In genomic region chr11:34527238-34527637, GRCm38 (mm10) we compare ENCODE assay signal across 30 mouse cellular contexts.
DNase-seq lines count a peak whose midpoint lies in the region; ATAC-seq and TF ChIP-seq lines count a peak whose summit lies in the region.
"Had no signal": no experiment of that assay in that cellular context is flagged by ENCODE, and none has a peak within 500 bp of the region (broad histone marks: within the 10 kb centered on the region; RNA-seq: fewer than 3 reads in every experiment).

No protein-coding gene starts in this region.

- 79% methylated on average over 5 of the region's 5 CpGs for WGBS in liver, embryonic 11.5 days
- 66% methylated on average over 5 of the region's 5 CpGs for WGBS in liver, embryonic 14.5 days (ENCODE audit: insufficient replicate concordance)
- WGBS in liver, postnatal 0 days (ENCODE audit: insufficient replicate concordance) = 86% methylated on average over 5 of the region's 5 CpGs
- WGBS in forebrain, embryonic 16.5 days = 85% methylated on average over 5 of the region's 5 CpGs

- peak; percentile 46 for DNase-seq in heart, adult 11 months
- no peak for DNase-seq in heart, adult 9 months (ENCODE audit: low spot score in 2 of 2)
- no peak for DNase-seq in liver, embryonic 11.5 days (ENCODE audit: low spot score)
- no peak for DNase-seq in liver, embryonic 14.5 days (ENCODE audit: low read depth in 3 of 3, low spot score in 3 of 3)
- no peak for DNase-seq in liver, postnatal 0 days
- no peak for DNase-seq in right cerebral cortex, adult 18-20 months
- DNase-seq in embryo, embryonic 10.5 days (ENCODE audit: low spot score) = no peak
- DNase-seq: adrenal gland, adult 2 months; adrenal gland, postnatal 14 days; cerebellum, adult 11 months; cerebellum, adult 2 months; cerebellum, adult 9-11 months; cerebellum, postnatal 25 days; embryo, embryonic 11 days; gastrocnemius, postnatal 10 days; gastrocnemius, postnatal 36 days; heart, postnatal 10 days; heart, postnatal 36 days had no signal

- no peak overlapping the region for H3K4me2 ChIP-seq in liver, embryonic 11.5 days
- H3K4me2 ChIP-seq in liver, embryonic 14.5 days (ENCODE audit: low read depth) = no peak overlapping the region
- no peak overlapping the region for H3K4me2 ChIP-seq in liver, postnatal 0 days (ENCODE audit: low read depth, low read length)
- no peak overlapping the region for H3K4me2 ChIP-seq in forebrain, embryonic 16.5 days (ENCODE audit: low read length)
- H3K4me2 ChIP-seq: embryonic facial prominence, embryonic 13.5 days; forebrain, embryonic 12.5 days; forebrain, embryonic 15.5 days; heart, embryonic 12.5 days; heart, embryonic 15.5 days; hindbrain, embryonic 14.5 days had no signal

- peak; percentile 64; the same call in 1 of the 2 replicates for ATAC-seq in liver, embryonic 11.5 days (replicated peaks; ENCODE audit: low FRiP score)
- peak; percentile 50; the same call in 1 of the 2 replicates for ATAC-seq in liver, embryonic 14.5 days (ENCODE audit: insufficient read depth)
- no peak for ATAC-seq in liver, postnatal 0 days
- no peak for ATAC-seq in forebrain, embryonic 16.5 days
- ATAC-seq: forebrain, embryonic 15.5 days; hindbrain, postnatal 0 days; Patski had no signal

- H3K27me3 ChIP-seq in liver, embryonic 11.5 days (replicated peaks; ENCODE audit: control insufficient read depth, insufficient read depth, low read length) = no peaks in the 10 kb centered on the region
- H3K27me3 ChIP-seq in liver, embryonic 14.5 days (ENCODE audit: control insufficient read depth, insufficient read depth, low read length) = no peaks in the 10 kb centered on the region
- H3K27me3 ChIP-seq in liver, postnatal 0 days (ENCODE audit: insufficient read depth, low read length) = no peaks in the 10 kb centered on the region
- H3K27me3 ChIP-seq in forebrain, embryonic 16.5 days (replicated peaks; ENCODE audit: control insufficient read depth, insufficient read depth, low read length) = no peaks in the 10 kb centered on the region
- H3K27me3 ChIP-seq: embryonic facial prominence, embryonic 13.5 days; forebrain, embryonic 12.5 days; forebrain, embryonic 15.5 days; heart, embryonic 12.5 days; heart, embryonic 15.5 days; Patski had no signal

- no peaks in the 10 kb centered on the region for H3K36me3 ChIP-seq in liver, embryonic 11.5 days (ENCODE audit: control insufficient read depth, insufficient read depth, low read length)
- H3K36me3 ChIP-seq in liver, embryonic 14.5 days (replicated peaks; ENCODE audit: control insufficient read depth, insufficient read depth, low read depth) = no peaks in the 10 kb centered on the region
- H3K36me3 ChIP-seq in liver, postnatal 0 days (replicated peaks; ENCODE audit: insufficient read depth, low read length) = no peaks in the 10 kb centered on the region
- no peaks in the 10 kb centered on the region for H3K36me3 ChIP-seq in forebrain, embryonic 16.5 days (ENCODE audit: control insufficient read depth, insufficient read depth)
- H3K36me3 ChIP-seq: embryonic facial prominence, embryonic 10.5 days; embryonic facial prominence, embryonic 13.5 days; forebrain, embryonic 12.5 days; forebrain, embryonic 15.5 days; heart, embryonic 12.5 days; heart, embryonic 15.5 days; hindbrain, embryonic 10.5 days had no signal

- H3K27ac ChIP-seq in liver, embryonic 11.5 days (ENCODE audit: low read depth, low read length) = no peak overlapping the region
- no peak overlapping the region for H3K27ac ChIP-seq in liver, embryonic 14.5 days
- H3K27ac ChIP-seq in liver, postnatal 0 days (ENCODE audit: low read depth) = no peak overlapping the region
- H3K27ac ChIP-seq in forebrain, embryonic 16.5 days (ENCODE audit: low read length) = no peak overlapping the region
- H3K27ac ChIP-seq: embryonic facial prominence, embryonic 10.5 days; embryonic facial prominence, embryonic 13.5 days; forebrain, embryonic 12.5 days; forebrain, embryonic 15.5 days; heart, embryonic 15.5 days; hindbrain, embryonic 10.5 days; hindbrain, embryonic 14.5 days; hindbrain, postnatal 0 days had no signal

- no peak overlapping the region for H3K4me3 ChIP-seq in liver, embryonic 11.5 days (ENCODE audit: low read depth, low read length)
- H3K4me3 ChIP-seq in liver, embryonic 14.5 days (ENCODE audit: insufficient read depth in 1 of 2, low read depth in 2 of 2, low read length in 2 of 2) = no peak overlapping the region
- H3K4me3 ChIP-seq in liver, postnatal 0 days (ENCODE audit: low read depth, low read length) = no peak overlapping the region
- no peak overlapping the region for H3K4me3 ChIP-seq in forebrain, embryonic 16.5 days (replicated peaks; ENCODE audit: low read length)
- H3K4me3 ChIP-seq: embryonic facial prominence, embryonic 10.5 days; embryonic facial prominence, embryonic 13.5 days; erythroblast, embryonic 14.5 days; forebrain, embryonic 12.5 days; forebrain, embryonic 15.5 days; heart, embryonic 12.5 days; heart, embryonic 15.5 days; hindbrain, embryonic 10.5 days had no signal

- H3K4me1 ChIP-seq in liver, embryonic 11.5 days (replicated peaks; ENCODE audit: control insufficient read depth, insufficient read depth, low read length) = no peaks in the 10 kb centered on the region
- H3K4me1 ChIP-seq in liver, embryonic 14.5 days (replicated peaks; ENCODE audit: control insufficient read depth in 2 of 2, insufficient read depth in 2 of 2, low read length in 1 of 2) = peaks cover 0 to 16% of the 10 kb centered on the region in 2 experiments; a peak in 2 of 4 replicates
- H3K4me1 ChIP-seq in liver, postnatal 0 days (ENCODE audit: insufficient read depth) = no peaks in the 10 kb centered on the region
- no peaks in the 10 kb centered on the region for H3K4me1 ChIP-seq in forebrain, embryonic 16.5 days (replicated peaks; ENCODE audit: control insufficient read depth, insufficient read depth, low read length)
- H3K4me1 ChIP-seq: embryonic facial prominence, embryonic 10.5 days; embryonic facial prominence, embryonic 13.5 days; forebrain, embryonic 12.5 days; forebrain, embryonic 15.5 days; hindbrain, embryonic 10.5 days had no signal

- H3K9ac ChIP-seq in liver, embryonic 11.5 days (ENCODE audit: low read depth, low read length) = no peak overlapping the region
- no peak overlapping the region for H3K9ac ChIP-seq in liver, embryonic 14.5 days (replicated peaks)
- no peak overlapping the region for H3K9ac ChIP-seq in liver, postnatal 0 days (replicated peaks)
- H3K9ac ChIP-seq in forebrain, embryonic 16.5 days (replicated peaks; ENCODE audit: low read depth, low read length) = no peak overlapping the region
- H3K9ac ChIP-seq: embryonic facial prominence, embryonic 13.5 days; forebrain, embryonic 12.5 days; forebrain, embryonic 15.5 days; heart, embryonic 12.5 days; heart, embryonic 15.5 days; hindbrain, embryonic 14.5 days had no signal

- H3K9me3 ChIP-seq in liver, embryonic 11.5 days (ENCODE audit: control insufficient read depth, low read length) = no peaks in the 10 kb centered on the region
- H3K9me3 ChIP-seq in liver, embryonic 14.5 days (ENCODE audit: control insufficient read depth, low read length) = no peaks in the 10 kb centered on the region
- no peaks in the 10 kb centered on the region for H3K9me3 ChIP-seq in liver, postnatal 0 days (ENCODE audit: low read length)
- H3K9me3 ChIP-seq in forebrain, embryonic 16.5 days (ENCODE audit: control insufficient read depth, low read length) = no peaks in the 10 kb centered on the region
- H3K9me3 ChIP-seq: embryonic facial prominence, embryonic 10.5 days; embryonic facial prominence, embryonic 13.5 days; forebrain, embryonic 12.5 days; forebrain, embryonic 15.5 days; heart, embryonic 12.5 days; heart, embryonic 15.5 days; hindbrain, embryonic 10.5 days had no signal

- no peak for TF ChIP-seq CTCF in liver, embryonic 14.5 days (IDR thresholded peaks at IDR 0.05; ENCODE audit: low read depth)
- no peak for TF ChIP-seq CTCF in liver, postnatal 0 days (IDR thresholded peaks at IDR 0.05; ENCODE audit: low read depth)

- TF ChIP-seq EP300 in liver, embryonic 14.5 days (IDR thresholded peaks at IDR 0.05; ENCODE audit: low read depth) = no peak
- TF ChIP-seq EP300 in liver, postnatal 0 days (IDR thresholded peaks at IDR 0.05; ENCODE audit: low read depth) = 0 out of 2 replicates have a peak, but pooled peaks have one; percentile 12

Comparison
In these comparisons a context has a peak if more than half of its experiments do, and no peak if none do; other contexts are left out.
1. ATAC-seq: peak in liver, embryonic 11.5 days (single experiment) and liver, embryonic 14.5 days (single experiment); none in liver, postnatal 0 days (single experiment) and forebrain, embryonic 16.5 days (single experiment).